Mouse (Mus musculus) lung, embryonic 14.5 days (tissue): Measurements from ENCODE around the gene Unc93a2. TPM values are rescaled to one million over a fixed set of nuclear protein-coding genes. Genes with fewer than 3 reads are reported as not detected.
"Not testable (repeated sequence)": the region's sequence is repeated elsewhere in the genome, so short reads cannot be mapped to it uniquely, and the experiment has no call there.

Source experiments
- ATAC-seq: fragments of 200-750 bp; cut with Nextera tagmentation; 2 replicates; pipeline ENCODE4 v1.8.0; 2017; ENCODE audit warnings: mild to moderate bottlenecking, moderate TSS enrichment, moderate library complexity; ENCODE audit not compliant: insufficient read depth
- DNase-seq: peaks from one replicate; pipeline ENCODE4 v3.0.0-alpha.2; 2015
- H3K27ac ChIP-seq: fragments of 300-500 bp; sonication (generic); 2 replicates; pipeline ENCODE4 v1.5.1; 2014; ENCODE audit warnings: low read depth, mild to moderate bottlenecking, moderate library complexity
- H3K27me3 ChIP-seq: fragments of 300-500 bp; sonication (generic); 2 replicates; pipeline ENCODE4 v1.6.1; 2014; ENCODE audit warnings: low read length, control low read depth; ENCODE audit not compliant: insufficient read depth
- H3K36me3 ChIP-seq: fragments of 300-500 bp; sonication (generic); 2 replicates; pipeline ENCODE4 v1.6.1; 2014; ENCODE audit warnings: control low read depth; ENCODE audit not compliant: insufficient read depth
- H3K4me1 ChIP-seq: fragments of 300-500 bp; sonication (generic); 2 replicates; pipeline ENCODE4 v1.6.1; 2014; ENCODE audit warnings: antibody characterized with exemption, control low read depth; ENCODE audit not compliant: insufficient read depth
- H3K4me2 ChIP-seq: fragments of 300-500 bp; sonication (generic); 2 replicates; pipeline ENCODE4 v1.6.1; 2014; ENCODE audit warnings: mild to moderate bottlenecking
- H3K4me3 ChIP-seq: fragments of 300-500 bp; sonication (generic); 2 replicates; pipeline ENCODE4 v1.5.1; 2014; ENCODE audit warnings: low read depth, low read length
- H3K9ac ChIP-seq: fragments of 300-500 bp; sonication (generic); 2 replicates; pipeline ENCODE4 v1.6.1; 2014
- H3K9me3 ChIP-seq: fragments of 300-500 bp; sonication (generic); 2 replicates; pipeline ENCODE4 v1.6.1; 2016; ENCODE audit warnings: low read depth, low read length, control low read depth
- WGBS: fragments of 180-500 bp; shearing (Covaris S2); extraction: QIAGEN DNeasy Blood & Tissue Kit; methylation state at CpG from one replicate; pipeline ENCODE4 v1.1.7; 2014; 5-methylcytosine and 5-hydroxymethylcytosine counted together
- polyA plus RNA-seq: library from polyadenylated mRNA; unstranded; fragments of >200 nt; fragmentation: Nextera tagmentation; extraction: Ambion mirVana; gene quantifications from 2 replicates; pipeline ENCODE4 v1.2.1, GENCODE M21; 2014

Gene Unc93a2
- polyA plus RNA-seq, 1 experiment from 2014 or later, result not detected

GRCm38 (mm10) chr17:7395671-7396070, 10.4 kb upstream of the Unc93a2 start:
- not testable (repeated sequence) for H3K4me3 ChIP-seq, ATAC-seq, H3K4me2 ChIP-seq, H3K27me3 ChIP-seq, H3K4me1 ChIP-seq, DNase-seq, H3K9ac ChIP-seq, H3K27ac ChIP-seq, H3K36me3 ChIP-seq, H3K9me3 ChIP-seq
- 86% methylated on average over 7 of the region's 8 CpGs for WGBS

GRCm38 (mm10) chr17:7395116-7395515, 9.9 kb upstream of the Unc93a2 start:
- not testable (repeated sequence) for ATAC-seq, H3K4me2 ChIP-seq, H3K36me3 ChIP-seq, H3K27ac ChIP-seq, H3K9ac ChIP-seq, H3K9me3 ChIP-seq, H3K27me3 ChIP-seq, DNase-seq, H3K4me3 ChIP-seq, H3K4me1 ChIP-seq
- 85% methylated on average over 7 of the region's 7 CpGs for WGBS

GRCm38 (mm10) chr17:7389898-7390297, 4.6 kb upstream of the Unc93a2 start:
- H3K27me3 ChIP-seq, H3K9me3 ChIP-seq, H3K9ac ChIP-seq, H3K4me2 ChIP-seq, DNase-seq, ATAC-seq, H3K4me3 ChIP-seq, H3K36me3 ChIP-seq, H3K27ac ChIP-seq, H3K4me1 ChIP-seq: not testable (repeated sequence)
- WGBS, result 62% methylated on average over 7 of the region's 7 CpGs

GRCm38 (mm10) chr17:7388958-7389356, 3.7 kb upstream of the Unc93a2 start:
- not testable (repeated sequence) for H3K9ac ChIP-seq, H3K27ac ChIP-seq, H3K4me2 ChIP-seq, H3K4me3 ChIP-seq, ATAC-seq, H3K36me3 ChIP-seq, H3K27me3 ChIP-seq, H3K9me3 ChIP-seq, H3K4me1 ChIP-seq
- DNase-seq, result peak; percentile 4
- WGBS, result 73% methylated on average over 6 of the region's 8 CpGs

DNA sequence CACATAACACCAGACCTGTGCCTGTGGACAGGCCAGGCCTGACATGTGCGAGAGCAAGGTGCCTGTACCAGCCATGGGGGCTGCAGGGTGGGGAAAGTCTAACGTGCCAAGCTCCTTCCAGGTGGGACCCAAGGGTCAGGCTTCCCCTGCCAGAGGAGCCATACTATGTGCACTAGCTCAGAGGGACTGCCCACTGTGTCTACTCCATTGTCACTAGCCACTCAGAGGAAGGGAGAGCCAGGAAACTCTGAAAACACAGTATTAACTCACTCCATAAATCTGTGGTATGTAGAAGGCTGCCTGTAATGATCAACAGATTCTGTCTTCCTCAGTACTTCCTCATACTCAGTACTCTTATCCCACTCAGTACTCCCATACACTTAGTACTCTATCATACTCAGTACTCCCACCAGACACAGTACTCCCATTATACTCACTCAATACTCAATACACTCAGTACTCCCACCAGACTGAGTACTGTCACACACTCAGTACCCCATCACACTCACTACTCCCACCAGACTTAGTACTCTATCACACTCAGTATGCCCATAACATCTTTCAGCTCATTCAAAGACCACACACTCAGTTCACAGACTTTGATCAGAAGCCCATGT, 3.2 kb upstream of the Unc93a2 start:
- not testable (repeated sequence) for H3K27me3 ChIP-seq, H3K36me3 ChIP-seq, H3K9me3 ChIP-seq, H3K4me3 ChIP-seq, ATAC-seq, H3K27ac ChIP-seq, H3K4me2 ChIP-seq, H3K9ac ChIP-seq, H3K4me1 ChIP-seq, DNase-seq
- WGBS, result no CpG with 5 or more reads among the region's 2 CpGs

DNA sequence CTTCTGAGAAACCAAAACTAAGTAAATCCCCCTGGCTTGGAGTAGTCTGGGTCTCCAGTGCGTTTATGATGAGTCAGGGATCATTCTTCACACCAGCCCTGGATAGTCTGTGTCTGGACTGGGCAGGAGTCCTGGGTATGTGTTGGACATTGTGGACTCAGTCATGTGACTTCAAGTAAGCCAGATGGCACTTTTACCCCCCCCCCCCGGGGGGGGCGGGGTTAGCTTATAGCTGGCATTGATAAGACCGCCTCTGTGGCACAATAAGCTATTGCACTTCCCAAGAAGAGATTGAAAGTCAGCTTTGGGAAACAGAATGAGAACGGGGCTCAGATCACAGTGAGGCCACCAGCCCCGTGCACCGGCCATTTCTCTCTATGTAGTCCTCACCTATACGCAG, 752 bp upstream of the Unc93a2 start:
- H3K36me3 ChIP-seq, H3K9ac ChIP-seq, H3K4me1 ChIP-seq, H3K27ac ChIP-seq, H3K4me2 ChIP-seq, DNase-seq, H3K4me3 ChIP-seq, H3K9me3 ChIP-seq, H3K27me3 ChIP-seq, ATAC-seq: not testable (repeated sequence)
- 68% methylated on average over 8 of the region's 8 CpGs for WGBS

GRCm38 (mm10) chr17:7383167-7384143, 1.8 kb downstream of the Unc93a2 start:
- not testable (repeated sequence) for H3K9me3 ChIP-seq, H3K27ac ChIP-seq, H3K27me3 ChIP-seq, H3K4me3 ChIP-seq, H3K4me1 ChIP-seq, H3K36me3 ChIP-seq, DNase-seq, H3K9ac ChIP-seq, H3K4me2 ChIP-seq, ATAC-seq
- 83% methylated on average over 10 of the region's 13 CpGs for WGBS

DNA sequence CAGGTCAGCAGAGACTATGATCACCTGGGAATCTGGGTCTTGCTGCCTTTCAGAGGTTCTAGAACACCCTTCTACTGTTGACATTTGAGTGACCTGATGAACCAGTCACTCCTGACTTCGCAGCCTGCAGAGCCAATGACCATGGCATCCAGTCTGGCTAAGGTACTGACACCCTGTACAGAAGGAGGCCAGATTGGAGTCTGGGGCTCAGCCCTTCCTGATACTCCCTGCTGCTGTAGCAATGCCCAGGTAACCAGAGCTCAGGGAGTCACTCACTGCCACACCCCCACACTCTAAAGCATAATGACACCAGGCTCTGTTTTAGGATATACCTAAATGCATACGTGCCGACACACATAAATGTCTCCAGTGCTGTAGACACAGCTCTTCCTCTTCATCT, 2.6 kb downstream of the Unc93a2 start:
- ATAC-seq, H3K27ac ChIP-seq, H3K9ac ChIP-seq, H3K4me1 ChIP-seq, DNase-seq, H3K36me3 ChIP-seq, H3K9me3 ChIP-seq, H3K27me3 ChIP-seq, H3K4me2 ChIP-seq, H3K4me3 ChIP-seq: not testable (repeated sequence)
- whole genome bisulfite sequencing, result 86% methylated on average over 1 of the region's 3 CpGs

DNA sequence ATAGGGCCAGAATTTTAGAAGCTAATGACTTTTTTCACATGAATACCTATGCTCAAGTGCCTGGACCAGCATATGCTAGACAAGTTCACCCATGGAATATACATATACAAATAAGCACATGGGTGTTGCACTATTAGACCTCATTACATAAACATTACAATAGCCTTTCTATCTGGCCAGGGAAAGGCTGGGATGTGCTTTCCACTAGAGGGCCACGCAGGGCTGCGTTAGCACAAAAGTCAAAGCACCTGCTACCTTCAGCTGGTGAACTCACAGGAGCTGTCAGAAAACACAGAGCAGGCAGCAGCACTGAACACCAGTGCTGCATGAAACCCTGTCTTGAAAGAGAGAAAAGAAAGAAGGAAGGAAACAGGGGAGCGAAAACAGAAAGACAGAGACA, 7.4 kb downstream of the Unc93a2 start:
- H3K9ac ChIP-seq, H3K27ac ChIP-seq, ATAC-seq, H3K27me3 ChIP-seq, H3K9me3 ChIP-seq, H3K4me1 ChIP-seq, H3K4me3 ChIP-seq, H3K4me2 ChIP-seq, H3K36me3 ChIP-seq, DNase-seq: not testable (repeated sequence)
- WGBS, result 17% methylated on average over 2 of the region's 3 CpGs

DNA sequence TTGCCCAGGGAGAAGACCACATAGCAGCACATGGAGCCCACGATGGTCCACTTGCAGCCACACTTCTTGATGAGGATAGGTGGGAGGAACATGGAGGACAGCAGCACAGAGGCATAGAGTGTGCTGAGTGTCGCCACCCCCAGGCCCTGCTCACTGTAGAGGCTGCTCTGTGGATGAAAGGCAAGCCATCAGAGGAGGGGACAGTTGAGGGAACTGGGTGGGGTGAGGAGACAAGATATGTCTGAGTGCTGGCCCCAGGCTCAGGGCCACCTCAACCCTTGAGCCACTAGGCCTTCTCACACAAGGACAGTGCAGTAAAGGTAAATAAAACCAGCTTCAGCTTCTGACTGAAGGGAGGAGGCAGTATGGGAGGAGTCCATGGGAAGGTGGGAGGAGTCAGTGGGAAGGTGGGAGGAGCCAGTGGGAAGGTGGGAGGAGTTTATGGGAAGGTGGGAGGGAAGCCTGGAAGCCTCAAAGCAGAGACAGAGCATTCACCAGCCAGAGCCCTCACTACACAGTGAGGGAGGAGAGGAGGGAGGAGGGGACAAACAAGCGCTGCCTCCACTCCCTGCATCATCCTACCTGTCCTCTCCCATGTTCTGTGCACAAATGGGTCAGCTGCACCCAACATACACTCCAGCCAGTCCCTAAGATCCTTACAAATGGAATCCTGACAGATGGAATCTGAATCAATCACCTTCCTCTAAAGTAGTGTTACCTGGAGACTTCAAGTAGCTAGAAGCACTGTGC, 8.1 kb downstream of the Unc93a2 start:
- H3K9ac ChIP-seq, H3K36me3 ChIP-seq, H3K27me3 ChIP-seq, ATAC-seq, H3K27ac ChIP-seq, H3K9me3 ChIP-seq, H3K4me1 ChIP-seq, H3K4me3 ChIP-seq, DNase-seq, H3K4me2 ChIP-seq: not testable (repeated sequence)
- 88% methylated on average over 1 of the region's 3 CpGs for whole genome bisulfite sequencing
